9 mouse cellular contexts compared by ENCODE assay signal in the genomic region with DNA sequence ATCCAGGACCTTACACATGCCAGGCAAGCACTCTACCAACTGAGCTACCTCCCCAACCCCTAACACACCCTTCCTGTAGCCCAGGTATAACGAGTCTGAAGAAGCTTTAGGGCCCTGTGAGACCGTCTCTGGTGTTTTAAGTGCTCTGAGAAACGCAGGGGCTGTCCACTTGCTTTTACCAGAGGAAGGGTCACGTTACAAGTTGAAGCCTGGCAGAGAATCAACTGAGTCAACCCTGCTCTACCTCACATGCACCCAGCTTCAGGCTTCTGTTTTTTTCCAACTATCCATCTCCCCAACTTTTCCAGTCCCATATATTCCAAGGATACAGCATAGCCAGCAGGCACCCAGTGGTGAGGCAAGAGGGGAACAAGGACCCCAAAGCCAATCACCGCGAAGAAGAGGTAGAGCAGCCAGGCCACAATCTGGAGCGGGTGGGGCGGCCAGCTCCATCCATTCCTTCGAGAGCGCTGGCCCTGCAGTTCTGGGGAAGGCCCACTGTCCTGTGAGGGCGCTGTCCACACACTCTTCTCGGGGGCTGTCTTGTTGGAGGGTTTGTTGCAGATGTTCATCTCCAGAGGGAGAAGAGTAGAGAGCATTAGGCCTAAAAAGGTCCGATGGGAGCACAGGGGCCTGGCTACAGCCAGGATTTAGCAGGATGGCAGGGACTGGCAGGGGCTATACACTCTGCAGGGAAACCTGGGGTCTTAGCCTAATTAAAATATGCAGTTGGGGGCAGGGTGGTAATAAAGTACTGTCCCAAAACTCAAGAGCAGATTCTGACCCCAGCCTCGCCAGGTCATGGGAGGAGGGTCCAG. TPM values are rescaled to one million over a fixed set of nuclear protein-coding genes. Genes with fewer than 3 reads are reported as not detected.
DNase-seq lines count a peak whose midpoint lies in the region; ATAC-seq and TF ChIP-seq lines count a peak whose summit lies in the region.
"Had no signal": no experiment of that assay in that cellular context is flagged by ENCODE, and none has a peak within 500 bp of the region (broad histone marks: within the 10 kb centered on the region; RNA-seq: fewer than 3 reads in every experiment).

No protein-coding gene starts in this region.

- H3K4me3 ChIP-seq in kidney, adult 2 months (ENCODE audit: insufficient read depth, low read depth, low read length) = no peak overlapping the region
- H3K4me3 ChIP-seq in heart, adult 2 months = no peak overlapping the region
- no peak overlapping the region for H3K4me3 ChIP-seq in midbrain, embryonic 11.5 days (ENCODE audit: low read depth, low read length)

- no peaks in the 10 kb centered on the region for H3K79me2 ChIP-seq in heart, adult 2 months (replicated peaks; ENCODE audit: control insufficient read depth, insufficient read depth, low read length)

- H3K9me3 ChIP-seq in midbrain, embryonic 11.5 days (ENCODE audit: control insufficient read depth, low read length) = no peaks in the 10 kb centered on the region

- H3K4me1 ChIP-seq in kidney, adult 2 months (ENCODE audit: control insufficient read depth, insufficient read depth, low read length) = peaks cover 3% of the 10 kb centered on the region; the same call in 1 of the 2 replicates
- H3K4me1 ChIP-seq in heart, adult 2 months (ENCODE audit: control insufficient read depth, insufficient read depth, low read length) = no peaks in the 10 kb centered on the region; the same call in 1 of the 2 replicates
- peaks cover 11% of the 10 kb centered on the region for H3K4me1 ChIP-seq in midbrain, embryonic 11.5 days (ENCODE audit: control insufficient read depth, insufficient read depth, low read length)

- ATAC-seq in midbrain, embryonic 11.5 days (ENCODE audit: low FRiP score) = peak; percentile 67

- H3K27me3 ChIP-seq in kidney, adult 2 months (replicated peaks; ENCODE audit: control insufficient read depth, insufficient read depth, low read length) = no peaks in the 10 kb centered on the region
- no peaks in the 10 kb centered on the region for H3K27me3 ChIP-seq in heart, adult 2 months (ENCODE audit: control insufficient read depth, insufficient read depth, low read length)
- H3K27me3 ChIP-seq in midbrain, embryonic 11.5 days (ENCODE audit: control insufficient read depth, insufficient read depth, low read length) = no peaks in the 10 kb centered on the region

- no peak overlapping the region for H3K27ac ChIP-seq in kidney, adult 2 months (ENCODE audit: insufficient read depth, low read depth, low read length)
- H3K27ac ChIP-seq in heart, adult 2 months = peak overlapping the region; percentile 21
- no peak overlapping the region for H3K27ac ChIP-seq in midbrain, embryonic 11.5 days (ENCODE audit: low read depth, low read length)

- no peaks in the 10 kb centered on the region for H3K36me3 ChIP-seq in kidney, adult 2 months (ENCODE audit: control insufficient read depth, insufficient read depth, low read length)
- H3K36me3 ChIP-seq in heart, adult 2 months (ENCODE audit: control insufficient read depth, insufficient read depth, low read length) = peaks cover 2% of the 10 kb centered on the region; the same call in 1 of the 2 replicates
- H3K36me3 ChIP-seq in midbrain, embryonic 11.5 days (ENCODE audit: control insufficient read depth, insufficient read depth, low read length) = no peaks in the 10 kb centered on the region

- H3K9ac ChIP-seq in heart, adult 2 months (ENCODE audit: low read depth, low read length) = no peak overlapping the region
- no peak overlapping the region for H3K9ac ChIP-seq in midbrain, embryonic 11.5 days (ENCODE audit: low read length)

- no peak for TF ChIP-seq POLR2A in kidney, adult 2 months (IDR thresholded peaks at IDR 0.05; ENCODE audit: low read depth, low read length)
- TF ChIP-seq POLR2A in heart, adult 2 months (IDR thresholded peaks at IDR 0.05; ENCODE audit: insufficient read depth, low read depth, low read length) = no peak

- intact Hi-C loops in heart, adult 2 months (cut with DNase I) = loop anchor here (1.0 kb wide), 2 partner anchors 50 to 71 kb away; no protein-coding TSS in a partner anchor

- TF ChIP-seq EP300 in heart, adult 2 months (IDR thresholded peaks at IDR 0.05; ENCODE audit: insufficient read depth, low read depth, low read length) = 0 out of 2 replicates have a peak, but pooled peaks have one; percentile 4

- 64% methylated on average over 14 of the region's 14 CpGs for WGBS in kidney, adult 2 months
- WGBS in heart, adult 2 months = 57% methylated on average over 14 of the region's 14 CpGs
- WGBS in midbrain, embryonic 11.5 days = 27% methylated on average over 14 of the region's 14 CpGs

- no peak; the same call in 1 of the 2 replicates for TF ChIP-seq CTCF in kidney, adult 2 months (conservative IDR thresholded peaks at IDR 0.05; ENCODE audit: insufficient read depth, insufficient read length, low read depth, low read length)
- TF ChIP-seq CTCF in heart, adult 2 months (IDR thresholded peaks at IDR 0.05) = peak; percentile 83

- DNase-seq in kidney, adult 2 months = peak; percentile 25
- no peak for DNase-seq in kidney, adult 9 months
- DNase-seq in adrenal gland, postnatal 36 days = peak; percentile 46 to 60
- peak in 1 of 2 experiments; percentile 70 for DNase-seq in heart, adult 2 months
- DNase-seq in kidney, postnatal 25 days = peak; percentile 43 to 51
- peak; percentile 90 for DNase-seq in midbrain, embryonic 11.5 days (ENCODE audit: low spot score, missing footprints)
- DNase-seq in spleen, postnatal 36 days (ENCODE audit: low spot score in 2 of 2) = no peak
- no peak for DNase-seq in right cerebral cortex, adult 2 months (ENCODE audit: low spot score in 2 of 2)

- no peak overlapping the region for H3K4me2 ChIP-seq in midbrain, embryonic 11.5 days

RNA-seq across cellular contexts. Expression of a gene that starts 12.1 kb away (rescaled TPM):
- polyA plus RNA-seq in kidney, adult 2 months (2012; rRNA removed) = 11.9 and 19.3 TPM in 2 replicates
- 10 to 100 TPM; 23.6 to 36.2 TPM for total RNA-seq in adrenal gland, postnatal 36 days (2021)
- 10 to 100 TPM; 35.0 to 48.8 TPM for total RNA-seq in heart, adult 2 months (2021)
- 73.7 and 89.2 TPM in 2 replicates for polyA plus RNA-seq in heart, adult 2 months (2012; rRNA removed)
- polyA plus RNA-seq in midbrain, embryonic 11.5 days (2014; fragmentation: Nextera tagmentation; extraction: Ambion mirVana) = 106 and 107 TPM in 2 replicates

RNA-seq across cellular contexts. Expression of a gene that starts 13.3 kb away (rescaled TPM):
- polyA plus RNA-seq in kidney, adult 2 months (2012; rRNA removed) = 47.6 and 57.7 TPM in 2 replicates
- total RNA-seq in adrenal gland, postnatal 36 days (2021) = 10 to 100 TPM; 16.0 to 17.7 TPM
- total RNA-seq in heart, adult 2 months (2021) = 10 to 100 TPM; 13.0 to 13.3 TPM
- 37.5 and 40.5 TPM in 2 replicates for polyA plus RNA-seq in heart, adult 2 months (2012; rRNA removed)
- polyA plus RNA-seq in midbrain, embryonic 11.5 days (2014; fragmentation: Nextera tagmentation; extraction: Ambion mirVana) = 14.5 and 19.0 TPM in 2 replicates

RNA-seq across cellular contexts. Expression of a gene that starts 35.1 kb away (rescaled TPM):
- polyA plus RNA-seq in kidney, adult 2 months (2012; rRNA removed) = 310 and 336 TPM in 2 replicates
- under 1 TPM; 0.23 to 0.66 TPM for total RNA-seq in adrenal gland, postnatal 36 days (2021)
- under 1 TPM in 1 of 2 experiments, not detected in 1; 0.23 TPM for total RNA-seq in heart, adult 2 months (2021)
- 0.08 and 0.32 TPM in 2 replicates for polyA plus RNA-seq in heart, adult 2 months (2012; rRNA removed)
- polyA plus RNA-seq in midbrain, embryonic 11.5 days (2014; fragmentation: Nextera tagmentation; extraction: Ambion mirVana) = 19.8 and 24.3 TPM in 2 replicates
- total RNA-seq: left cerebral cortex, postnatal 14 days had no signal

Comparison
In these comparisons a context has a peak if more than half of its experiments do, and no peak if none do; other contexts are left out.
1. DNase-seq: peak in kidney, adult 2 months (single experiment), adrenal gland, postnatal 36 days (2 of 2), kidney, postnatal 25 days (2 of 2) and midbrain, embryonic 11.5 days (single experiment); none in kidney, adult 9 months (single experiment), spleen, postnatal 36 days (0 of 2) and right cerebral cortex, adult 2 months (0 of 2).
2. RNA of a gene that starts 35.1 kb away (polyA plus RNA-seq): 310 to 336 TPM in kidney, adult 2 months and 19.8 to 24.3 TPM in midbrain, embryonic 11.5 days; 0.08 to 0.32 TPM in heart, adult 2 months; every median in the first group is over 10 times any median in the second.